Mouse (Mus musculus): ENCODE data around the gene 2610528J11Rik.

- no peak for TF ChIP-seq TAL1 (IDR thresholded peaks at IDR 0.05; ENCODE audit: low read length)
- no peak for TF ChIP-seq GATA1 (IDR thresholded peaks at IDR 0.05; ENCODE audit: low read length)
Measured at GRCm38 (mm10) chr4:118527720-118528119, 921 bp downstream of the 2610528J11Rik start.
